Mouse (Mus musculus) neutrophil, adult 83 days (primary cell): ENCODE measurements around the gene Nudt6. TPM values are rescaled to one million over a fixed set of nuclear protein-coding genes. Genes with fewer than 3 reads are reported as not detected.

Experiments
- total RNA-seq, 2 experiments: library from RNA; stranded (reverse); gene quantifications; one replicate each; pipeline ENCODE4 v1.2.4; 2023

Nudt6 gene
- 1 to 10 TPM; 4.8 to 6.2 TPM for total RNA-seq

DNA sequence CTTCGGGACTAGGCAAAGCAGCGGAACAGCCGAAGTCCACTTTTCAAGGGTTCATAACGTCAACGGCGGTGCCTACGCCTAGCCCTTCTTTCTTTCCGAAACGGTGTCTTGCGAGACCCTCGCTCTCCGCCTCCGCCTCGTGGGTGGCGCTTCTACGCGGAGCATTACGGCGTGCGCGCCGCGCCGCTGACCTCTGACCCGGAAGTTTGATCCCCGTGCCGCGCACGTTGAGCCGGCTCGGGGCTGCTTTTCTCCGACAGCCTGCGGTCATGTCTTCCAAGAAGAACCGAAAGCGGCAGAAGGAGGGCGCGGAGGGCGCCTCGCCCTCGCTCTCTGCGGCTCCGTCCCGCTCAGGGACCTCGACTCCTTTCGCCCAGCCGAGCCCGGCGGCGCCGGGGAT is at the start of gene Nudt6:
Gene Nudt6, minus strand, starts transcription at position 140 of the 400 bp plus-strand sequence.

DNA sequence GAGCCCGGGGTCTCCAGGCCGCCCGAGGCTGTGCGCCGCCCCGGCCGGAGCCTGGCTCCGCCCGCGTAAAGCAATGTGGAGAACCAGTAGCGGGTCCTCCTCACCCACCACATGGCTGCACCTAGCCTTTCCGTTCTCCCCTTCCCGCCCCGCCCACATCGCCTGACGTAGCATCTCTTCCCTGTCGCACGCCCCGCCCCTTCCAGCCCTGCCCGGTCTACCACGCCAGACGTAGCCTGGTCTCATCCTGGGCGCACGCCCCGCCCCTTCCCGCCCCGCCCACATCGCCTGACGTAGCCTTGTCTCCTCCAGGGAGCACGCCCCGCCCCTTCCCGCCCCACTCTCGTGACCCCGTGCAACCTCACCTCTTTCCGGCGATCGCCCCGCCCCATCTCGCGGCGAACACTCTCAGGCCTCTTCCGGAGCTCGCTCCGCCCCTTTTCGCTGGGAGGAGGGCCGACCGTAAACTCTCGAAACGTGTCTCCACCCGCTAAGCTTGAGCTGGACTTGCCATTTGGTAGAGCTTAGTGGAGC is 486 bp downstream of the Nudt6 start, which contains the start of gene Spata5:
Gene Spata5, plus strand, starts transcription at position 439 of the 534 bp plus-strand sequence.

Other genes starting within 250 kb of the Nudt6 start
- gene Il21, start 187.6 kb downstream of the Nudt6 start, total RNA-seq: not detected
- 1 to 10 TPM; 1.0 to 1.3 TPM for gene Bbs12, start 107.7 kb downstream of the Nudt6 start, total RNA-seq
- gene Cetn4, start 107.5 kb downstream of the Nudt6 start, total RNA-seq: 1 to 10 TPM; 1.7 to 1.8 TPM
- not detected for gene Fgf2, start 71.9 kb downstream of the Nudt6 start, total RNA-seq
- gene Spata5, start 315 bp downstream of the Nudt6 start, total RNA-seq: 10 to 100 TPM; 24.5 to 29.3 TPM
- 1 to 10 TPM; 2.9 to 3.1 TPM for gene Spry1, start 219.7 kb upstream of the Nudt6 start, total RNA-seq